Mouse (Mus musculus): Measurements from ENCODE around the gene Foxi2.

- TF ChIP-seq CTCF (IDR thresholded peaks at IDR 0.05; ENCODE audit: low read depth) (no peak), EP300 (optimal IDR thresholded peaks at IDR 0.05) (no peak)
Observed at GRCm38 (mm10) chr7:135394436-135394835, 15.7 kb upstream of the Foxi2 start.

Data from stomach, postnatal 0 days (tissue).